Comparison of ENCODE assay signal across 37 mouse cellular contexts in genomic region chr5:65446756-65447155, GRCm38 (mm10). TPM values are rescaled to one million over a fixed set of nuclear protein-coding genes. Genes with fewer than 3 reads are reported as not detected.
"Had no signal": no experiment of that assay in that cellular context is flagged by ENCODE, and none has a peak within 500 bp of the region (broad histone marks: within the 10 kb centered on the region; RNA-seq: fewer than 3 reads in every experiment).

No protein-coding gene starts in this region.

- H3K27me3 ChIP-seq: embryonic facial prominence, embryonic 12.5 days; embryonic facial prominence, embryonic 13.5 days; embryonic facial prominence, embryonic 15.5 days; forebrain, embryonic 12.5 days; forebrain, embryonic 13.5 days; forebrain, embryonic 15.5 days had no signal

- H3K9ac ChIP-seq: embryonic facial prominence, embryonic 12.5 days; embryonic facial prominence, embryonic 13.5 days; embryonic facial prominence, embryonic 15.5 days; forebrain, embryonic 12.5 days; forebrain, embryonic 13.5 days; forebrain, embryonic 15.5 days; forebrain, postnatal 0 days had no signal

- DNase-seq: cerebellum, adult 18-20 months; cerebellum, adult 2 months; cerebellum, adult 8-10 months; cerebellum, adult 9-10 months; cerebellum, adult 9-11 months; cerebellum, postnatal 10 days; cerebellum, postnatal 14 days; cerebellum, postnatal 25 days; cerebellum, postnatal 36 days; embryo, embryonic 11 days; forebrain, postnatal 0 days; gastrocnemius, adult 2 months; gastrocnemius, postnatal 10 days; gastrocnemius, postnatal 14 days; gastrocnemius, postnatal 25 days; gastrocnemius, postnatal 36 days; heart, adult 11 months had no signal

- H3K27ac ChIP-seq: embryonic facial prominence, embryonic 10.5 days; embryonic facial prominence, embryonic 12.5 days; embryonic facial prominence, embryonic 13.5 days; embryonic facial prominence, embryonic 15.5 days; forebrain, embryonic 10.5 days; forebrain, embryonic 12.5 days; forebrain, embryonic 13.5 days; forebrain, embryonic 15.5 days had no signal

- H3K36me3 ChIP-seq: embryonic facial prominence, embryonic 10.5 days had no signal

- H3K4me3 ChIP-seq: embryonic facial prominence, embryonic 10.5 days; embryonic facial prominence, embryonic 12.5 days; embryonic facial prominence, embryonic 13.5 days; embryonic facial prominence, embryonic 15.5 days; erythroblast, embryonic 14.5 days; forebrain, embryonic 10.5 days; forebrain, embryonic 12.5 days; forebrain, embryonic 13.5 days; forebrain, embryonic 15.5 days; gastrocnemius, adult 2 months had no signal

- H3K9me3 ChIP-seq: embryonic facial prominence, embryonic 10.5 days; embryonic facial prominence, embryonic 12.5 days; embryonic facial prominence, embryonic 13.5 days; embryonic facial prominence, embryonic 15.5 days; forebrain, embryonic 10.5 days; forebrain, embryonic 12.5 days; forebrain, embryonic 13.5 days; forebrain, embryonic 15.5 days had no signal

- ATAC-seq: forebrain, embryonic 13.5 days; forebrain, embryonic 14.5 days; forebrain, embryonic 15.5 days; forebrain, embryonic 16.5 days; forebrain, postnatal 0 days had no signal

- H3K4me1 ChIP-seq: embryonic facial prominence, embryonic 12.5 days; embryonic facial prominence, embryonic 13.5 days; embryonic facial prominence, embryonic 15.5 days; forebrain, embryonic 10.5 days; forebrain, embryonic 12.5 days; forebrain, embryonic 13.5 days; forebrain, embryonic 15.5 days had no signal

- H3K4me2 ChIP-seq: embryonic facial prominence, embryonic 12.5 days; embryonic facial prominence, embryonic 13.5 days; embryonic facial prominence, embryonic 15.5 days; forebrain, embryonic 12.5 days; forebrain, embryonic 13.5 days; forebrain, embryonic 15.5 days had no signal

RNA-seq across cellular contexts. Expression of gene Gm43552, which starts 45.9 kb away (rescaled TPM):
- total RNA-seq: common myeloid progenitor, adult 5-6 weeks; forebrain, postnatal 0 days; gastrocnemius, adult 18-20 months; gastrocnemius, adult 2 months; gastrocnemius, postnatal 36 days; granulocyte monocyte progenitor cell, adult 5-6 weeks had no signal
- polyA plus RNA-seq: cerebellum, adult 2 months; cortical plate, adult 2 months; embryonic facial prominence, embryonic 10.5 days; embryonic facial prominence, embryonic 11.5 days; embryonic facial prominence, embryonic 12.5 days; embryonic facial prominence, embryonic 13.5 days; embryonic facial prominence, embryonic 14.5 days; erythroblast, embryonic 14.5 days; forebrain, embryonic 10.5 days; forebrain, embryonic 11.5 days; forebrain, embryonic 12.5 days; forebrain, embryonic 13.5 days; forebrain, embryonic 14.5 days; forebrain, embryonic 15.5 days; forebrain, embryonic 16.5 days; forebrain, postnatal 0 days; frontal cortex, adult 2 months; gonadal fat pad, adult 2 months had no signal
